Mouse (Mus musculus) testis, adult 2 months (tissue): ENCODE results near the gene Car10. TPM values are rescaled to one million over a fixed set of nuclear protein-coding genes. Genes with fewer than 3 reads are reported as not detected.

Source experiments
- H3K27ac ChIP-seq: fragments of 200-500 bp; 2 replicates; pipeline ENCODE4 v1.5.1; 2012; ENCODE audit warnings: low read depth, low read length; ENCODE audit not compliant: control insufficient read depth, insufficient read depth
- H3K27me3 ChIP-seq: fragments of 200-500 bp; 2 replicates; pipeline ENCODE4 v1.6.1; 2012; ENCODE audit warnings: mild to moderate bottlenecking, low read length, moderate library complexity; ENCODE audit not compliant: control insufficient read depth, insufficient read depth
- H3K36me3 ChIP-seq: fragments of 200-500 bp; 2 replicates; pipeline ENCODE4 v1.6.1; 2012; ENCODE audit warnings: mild to moderate bottlenecking, low read length; ENCODE audit not compliant: control insufficient read depth, insufficient read depth
- H3K4me1 ChIP-seq: fragments of 200-500 bp; 2 replicates; pipeline ENCODE4 v1.6.1; 2012; ENCODE audit warnings: low read length; ENCODE audit not compliant: control insufficient read depth, insufficient read depth
- H3K4me3 ChIP-seq: fragments of 200-500 bp; 2 replicates; pipeline ENCODE4 v1.5.1; 2012; ENCODE audit warnings: low read depth, mild to moderate bottlenecking, low read length, moderate library complexity, mixed read lengths; ENCODE audit not compliant: control insufficient read depth
- CTCF ChIP-seq: fragments of 200-500 bp; IDR thresholded peaks from 2 replicates; pipeline ENCODE4 v1.5.1; 2012; ENCODE audit warnings: low read depth, mild to moderate bottlenecking, inconsistent platforms, low read length, moderate library complexity; ENCODE audit not compliant: control insufficient read depth, insufficient read depth, insufficient replicate concordance
- POLR2A ChIP-seq: fragments of 200-500 bp; IDR thresholded peaks from 2 replicates; pipeline ENCODE4 v1.6.1; 2012; ENCODE audit warnings: low read depth, mild to moderate bottlenecking, inconsistent platforms, low read length, moderate library complexity; ENCODE audit not compliant: control insufficient read depth
- polyA plus RNA-seq: library from polyadenylated mRNA; depleted of rRNA; stranded (reverse); fragments of >200 nt; gene quantifications from 2 replicates; pipeline ENCODE4 v1.2.3, GENCODE M21; 2012

Car10 gene
- polyA plus RNA-seq, 1 experiment: not detected

- Histone ChIP-seq H3K36me3 (no peaks in the 10 kb centered on the region), H3K27me3 (no peaks in the 10 kb centered on the region), H3K27ac (no peak overlapping the region), H3K4me1 (peaks cover 12% of the 10 kb centered on the region), H3K4me3 (no peak overlapping the region; the same call in 1 of the 2 replicates)
- TF ChIP-seq POLR2A (no peak), CTCF (no peak)
Observed at GRCm38 (mm10) chr11:93099431-93100370, 1.9 kb downstream of the Car10 start.

GRCm38 (mm10) chr11:93100606-93101005 lies 2.8 kb downstream of the Car10 start:
- peaks cover 12% of the 10 kb centered on the region for H3K4me1 ChIP-seq

GRCm38 (mm10) chr11:93101106-93101505 lies 3.3 kb downstream of the Car10 start:
- no peaks in the 10 kb centered on the region for H3K36me3 ChIP-seq
- H3K27ac ChIP-seq: no peak overlapping the region
- TF ChIP-seq POLR2A: no peak
- no peak for TF ChIP-seq CTCF
- no peaks in the 10 kb centered on the region for H3K27me3 ChIP-seq
- H3K4me3 ChIP-seq: no peak overlapping the region
- H3K4me1 ChIP-seq: peaks cover 12% of the 10 kb centered on the region

More at GRCm38 (mm10) chr11:93100606-93101005, 2.8 kb downstream of the Car10 start:
- H3K27me3 ChIP-seq: no peaks in the 10 kb centered on the region
- no peaks in the 10 kb centered on the region for H3K36me3 ChIP-seq
- no peak for TF ChIP-seq CTCF
- no peak for TF ChIP-seq POLR2A
- H3K27ac ChIP-seq: no peak overlapping the region
- no peak overlapping the region for H3K4me3 ChIP-seq

GRCm38 (mm10) chr11:93102321-93102720 lies 4.5 kb downstream of the Car10 start:
- no peak overlapping the region for H3K4me3 ChIP-seq
- no peaks in the 10 kb centered on the region for H3K27me3 ChIP-seq
- H3K27ac ChIP-seq: no peak overlapping the region
- H3K36me3 ChIP-seq: no peaks in the 10 kb centered on the region
- peaks cover 12% of the 10 kb centered on the region for H3K4me1 ChIP-seq
- TF ChIP-seq CTCF: no peak

- no peaks in the 10 kb centered on the region for H3K36me3 ChIP-seq
- H3K27me3 ChIP-seq: no peaks in the 10 kb centered on the region
- H3K4me1 ChIP-seq: peaks cover 9% of the 10 kb centered on the region
- TF ChIP-seq CTCF: no peak
- no peak for TF ChIP-seq POLR2A
- no peak overlapping the region for H3K4me3 ChIP-seq
- no peak overlapping the region for H3K27ac ChIP-seq
Observed at GRCm38 (mm10) chr11:93103101-93103815, 5.4 kb downstream of the Car10 start.

- TF ChIP-seq POLR2A (no peak), CTCF (no peak)
- H3K4me3 ChIP-seq: no peak overlapping the region
- H3K4me1 ChIP-seq: no peaks in the 10 kb centered on the region
- H3K27ac ChIP-seq: no peak overlapping the region
- H3K36me3 ChIP-seq: no peaks in the 10 kb centered on the region
- H3K27me3 ChIP-seq: no peaks in the 10 kb centered on the region
Observed at GRCm38 (mm10) chr11:93109451-93109850, 11.6 kb downstream of the Car10 start.

- Histone ChIP-seq H3K27ac (no peak overlapping the region), H3K4me1 (no peaks in the 10 kb centered on the region), H3K27me3 (no peaks in the 10 kb centered on the region)
Observed at GRCm38 (mm10) chr11:93120766-93121415, 23.1 kb downstream of the Car10 start.

More at GRCm38 (mm10) chr11:93120766-93121415, 23.1 kb downstream of the Car10 start:
- Histone ChIP-seq H3K4me3 (no peak overlapping the region), H3K36me3 (no peaks in the 10 kb centered on the region)
- TF ChIP-seq POLR2A: no peak
- TF ChIP-seq CTCF: no peak
